Mouse (Mus musculus): ENCODE measurements around the gene Slc16a13. TPM values are rescaled to one million over a fixed set of nuclear protein-coding genes. Genes with fewer than 3 reads are reported as not detected.

Slc16a13 gene
- 10.7 and 12.4 TPM in 2 replicates for total RNA-seq (2012; rRNA removed)

DNA sequence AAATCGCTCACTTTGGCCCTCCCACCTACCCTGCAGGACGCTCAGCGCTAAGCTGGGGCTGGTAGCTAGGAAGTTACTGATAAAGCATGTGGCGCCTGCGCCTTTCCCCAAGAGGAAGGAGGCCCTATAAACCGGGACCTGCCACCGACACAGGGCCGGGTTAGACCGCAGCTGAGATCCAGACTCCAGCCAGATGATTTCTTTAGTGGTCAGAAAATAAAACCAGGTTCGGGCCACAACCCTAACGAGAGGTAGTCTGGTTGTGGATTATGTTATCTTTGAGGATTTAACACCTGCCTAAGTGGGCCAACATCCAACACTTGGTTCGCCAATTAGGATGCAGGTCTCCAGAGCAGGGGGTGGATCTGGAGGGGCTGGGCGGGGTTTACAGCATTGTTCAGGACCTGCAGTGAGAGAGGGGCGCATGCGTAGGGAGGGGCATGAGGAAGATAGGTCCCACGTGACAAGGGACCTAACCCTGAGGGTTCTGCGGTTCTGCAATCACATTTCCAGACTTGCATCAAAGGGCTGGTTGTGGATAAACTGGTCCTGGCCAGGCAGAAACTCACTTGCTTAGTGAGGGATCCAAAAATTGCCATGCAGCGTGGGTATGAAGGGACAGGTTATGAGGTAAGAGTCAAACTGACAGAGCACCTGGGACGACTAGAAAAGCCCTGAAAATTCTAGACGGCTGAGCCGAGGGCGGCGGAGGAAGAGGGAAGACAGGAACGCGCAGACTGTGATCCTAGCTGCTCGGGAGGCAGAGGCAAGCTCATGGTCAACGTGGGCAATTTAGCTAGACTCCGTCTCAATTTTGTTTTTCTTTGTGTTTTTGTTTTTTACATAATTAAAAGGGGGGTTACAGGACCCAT is at the start of gene Slc16a13:
Gene Slc16a13 (minus strand): TSS at position 334 of the 872 bp plus-strand sequence.
- Histone ChIP-seq H3K36me3 (ENCODE audit: control insufficient read depth, insufficient read depth, low read length, poor library complexity, severe bottlenecking) (peaks cover 14% of the 10 kb centered on the region), H3K4me3 (ENCODE audit: insufficient read depth in 1 of 2, low read depth in 1 of 2, low read length in 2 of 2, poor library complexity in 1 of 2, severe bottlenecking in 1 of 2) (peak within 1 kb of the TSS; percentile 61 to 67), H3K9me3 (ENCODE audit: control insufficient read depth, insufficient read depth, low read depth, low read length) (no peaks in the 10 kb centered on the region), H3K27ac (ENCODE audit: insufficient read depth, low read depth, low read length, poor library complexity, severe bottlenecking) (peak within 1 kb of the TSS; percentile 14; the same call in 1 of the 2 replicates), H3K9ac (ENCODE audit: insufficient read depth, low read depth, low read length, poor library complexity, severe bottlenecking) (peak within 1 kb of the TSS; percentile 66), H3K4me1 (ENCODE audit: control insufficient read depth in 2 of 2, insufficient read depth in 2 of 2, low read length in 2 of 2, poor library complexity in 1 of 2) (peaks cover 2 to 15% of the 10 kb centered on the region in 2 experiments; a peak in 2 of 4 replicates)
- no peak for TF ChIP-seq ZC3H11A (IDR thresholded peaks at IDR 0.05; ENCODE audit: borderline replicate concordance, low read depth, low read length)
- TF ChIP-seq CHD2 (IDR thresholded peaks at IDR 0.05; ENCODE audit: low read depth, low read length) = no peak
- TF ChIP-seq HCFC1 (IDR thresholded peaks at IDR 0.05; ENCODE audit: borderline replicate concordance, insufficient read depth, low read length) = 0 out of 2 replicates have a peak, but pooled peaks have one; percentile 34
- TF ChIP-seq ZNF384 (IDR thresholded peaks at IDR 0.05; ENCODE audit: low read depth, low read length) = no peak
- no peak for TF ChIP-seq MAFK (IDR thresholded peaks at IDR 0.05; ENCODE audit: insufficient read depth, low read depth, low read length)
- in situ Hi-C loops (cut with MboI; ENCODE audit: low sequenced_read_pairs in 2 of 2, unreplicated experiment in 2 of 2) = no loop called here
- DNase-seq (ENCODE audit: low read depth, low spot score) = peak; percentile 98

- DNase-seq (ENCODE audit: low read depth, low spot score) = no peak
- in situ Hi-C loops (cut with MboI; ENCODE audit: low sequenced_read_pairs in 2 of 2, unreplicated experiment in 2 of 2) = no loop called here
- no peak overlapping the region for H3K9ac ChIP-seq (ENCODE audit: insufficient read depth, low read depth, low read length, poor library complexity, severe bottlenecking)
- H3K27ac ChIP-seq (ENCODE audit: insufficient read depth, low read depth, low read length, poor library complexity, severe bottlenecking) = no peak overlapping the region
- no peaks in the 10 kb centered on the region for H3K9me3 ChIP-seq (ENCODE audit: control insufficient read depth, insufficient read depth, low read depth, low read length)
- TF ChIP-seq HCFC1 (IDR thresholded peaks at IDR 0.05; ENCODE audit: borderline replicate concordance, insufficient read depth, low read length) = no peak
- no peak for TF ChIP-seq CHD2 (IDR thresholded peaks at IDR 0.05; ENCODE audit: low read depth, low read length)
- TF ChIP-seq MAFK (IDR thresholded peaks at IDR 0.05; ENCODE audit: insufficient read depth, low read depth, low read length) = no peak
- TF ChIP-seq ZC3H11A (IDR thresholded peaks at IDR 0.05; ENCODE audit: borderline replicate concordance, low read depth, low read length) = no peak
- no peak for TF ChIP-seq ZNF384 (IDR thresholded peaks at IDR 0.05; ENCODE audit: low read depth, low read length)
- H3K4me3 ChIP-seq (ENCODE audit: insufficient read depth in 1 of 2, low read depth in 1 of 2, low read length in 2 of 2, poor library complexity in 1 of 2, severe bottlenecking in 1 of 2) = no peak overlapping the region
- no peaks in the 10 kb centered on the region; a peak in 1 of 4 replicates for H3K4me1 ChIP-seq (ENCODE audit: control insufficient read depth in 2 of 2, insufficient read depth in 2 of 2, low read length in 2 of 2, poor library complexity in 1 of 2)
- no peaks in the 10 kb centered on the region for H3K36me3 ChIP-seq (ENCODE audit: control insufficient read depth, insufficient read depth, low read length, poor library complexity, severe bottlenecking)
These were observed 45.5 kb upstream of the Slc16a13 start for GRCm38 (mm10) chr11:70266405-70266804.

DNA sequence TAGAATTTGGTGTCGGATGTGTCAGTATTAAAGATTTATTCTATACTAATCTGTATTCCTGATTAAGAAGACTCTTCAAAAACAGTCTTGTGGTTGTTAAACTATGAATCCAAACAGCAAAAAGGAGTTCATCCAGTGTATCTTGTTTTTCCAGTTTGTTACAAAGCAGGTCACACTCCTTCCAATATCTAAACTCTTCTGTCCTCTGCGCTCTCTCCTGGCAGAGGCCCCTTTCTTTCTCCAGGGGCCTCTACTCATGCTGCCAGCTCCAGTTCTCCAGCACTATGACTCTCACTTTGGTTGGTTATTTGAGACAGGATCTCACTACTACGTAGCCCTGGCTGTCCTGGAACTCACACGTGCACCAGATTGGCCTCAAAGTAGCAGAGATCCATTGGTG is 45.0 kb upstream of the Slc16a13 start:
- Histone ChIP-seq H3K9ac (ENCODE audit: insufficient read depth, low read depth, low read length, poor library complexity, severe bottlenecking) (no peak overlapping the region), H3K4me1 (ENCODE audit: control insufficient read depth in 2 of 2, insufficient read depth in 2 of 2, low read length in 2 of 2, poor library complexity in 1 of 2) (no peaks in the 10 kb centered on the region; a peak in 1 of 4 replicates), H3K36me3 (ENCODE audit: control insufficient read depth, insufficient read depth, low read length, poor library complexity, severe bottlenecking) (no peaks in the 10 kb centered on the region), H3K4me3 (ENCODE audit: insufficient read depth in 1 of 2, low read depth in 1 of 2, low read length in 2 of 2, poor library complexity in 1 of 2, severe bottlenecking in 1 of 2) (no peak overlapping the region), H3K9me3 (ENCODE audit: control insufficient read depth, insufficient read depth, low read depth, low read length) (no peaks in the 10 kb centered on the region), H3K27ac (ENCODE audit: insufficient read depth, low read depth, low read length, poor library complexity, severe bottlenecking) (no peak overlapping the region)
- TF ChIP-seq CHD2 (IDR thresholded peaks at IDR 0.05; ENCODE audit: low read depth, low read length) (no peak), HCFC1 (IDR thresholded peaks at IDR 0.05; ENCODE audit: borderline replicate concordance, insufficient read depth, low read length) (no peak), ZC3H11A (IDR thresholded peaks at IDR 0.05; ENCODE audit: borderline replicate concordance, low read depth, low read length) (no peak), MAFK (IDR thresholded peaks at IDR 0.05; ENCODE audit: insufficient read depth, low read depth, low read length) (no peak), ZNF384 (IDR thresholded peaks at IDR 0.05; ENCODE audit: low read depth, low read length) (no peak)
- in situ Hi-C loops (cut with MboI; ENCODE audit: low sequenced_read_pairs in 2 of 2, unreplicated experiment in 2 of 2) = no loop called here
- no peak for DNase-seq (ENCODE audit: low read depth, low spot score)

- in situ Hi-C loops (cut with MboI; ENCODE audit: low sequenced_read_pairs in 2 of 2, unreplicated experiment in 2 of 2) = no loop called here
- no peaks in the 10 kb centered on the region; a peak in 1 of 4 replicates for H3K4me1 ChIP-seq (ENCODE audit: control insufficient read depth in 2 of 2, insufficient read depth in 2 of 2, low read length in 2 of 2, poor library complexity in 1 of 2)
- no peaks in the 10 kb centered on the region for H3K36me3 ChIP-seq (ENCODE audit: control insufficient read depth, insufficient read depth, low read length, poor library complexity, severe bottlenecking)
- H3K9me3 ChIP-seq (ENCODE audit: control insufficient read depth, insufficient read depth, low read depth, low read length) = no peaks in the 10 kb centered on the region
- H3K27ac ChIP-seq (ENCODE audit: insufficient read depth, low read depth, low read length, poor library complexity, severe bottlenecking) = no peak overlapping the region
- DNase-seq (ENCODE audit: low read depth, low spot score) = no peak
- H3K4me3 ChIP-seq (ENCODE audit: insufficient read depth in 1 of 2, low read depth in 1 of 2, low read length in 2 of 2, poor library complexity in 1 of 2, severe bottlenecking in 1 of 2) = no peak overlapping the region
- TF ChIP-seq ZC3H11A (IDR thresholded peaks at IDR 0.05; ENCODE audit: borderline replicate concordance, low read depth, low read length) = no peak
- TF ChIP-seq HCFC1 (IDR thresholded peaks at IDR 0.05; ENCODE audit: borderline replicate concordance, insufficient read depth, low read length) = no peak
- no peak for TF ChIP-seq ZNF384 (IDR thresholded peaks at IDR 0.05; ENCODE audit: low read depth, low read length)
- TF ChIP-seq CHD2 (IDR thresholded peaks at IDR 0.05; ENCODE audit: low read depth, low read length) = no peak
- no peak for TF ChIP-seq MAFK (IDR thresholded peaks at IDR 0.05; ENCODE audit: insufficient read depth, low read depth, low read length)
- no peak overlapping the region for H3K9ac ChIP-seq (ENCODE audit: insufficient read depth, low read depth, low read length, poor library complexity, severe bottlenecking)
These were observed 44.4 kb upstream of the Slc16a13 start for GRCm38 (mm10) chr11:70265252-70265651.
